Mouse (Mus musculus) spleen, adult 2 months (tissue): ENCODE data around the gene Cysrt1.

ENCODE experiments used
- CTCF ChIP-seq: fragments of 200-500 bp; IDR thresholded peaks from 2 replicates; pipeline ENCODE4 v1.5.1; 2011; ENCODE audit warnings: mild to moderate bottlenecking, inconsistent platforms; ENCODE audit not compliant: insufficient read depth, insufficient read length, insufficient replicate concordance; ENCODE audit errors: extremely low read depth
- POLR2A ChIP-seq: fragments of 200-500 bp; IDR thresholded peaks from 2 replicates; pipeline ENCODE4 v1.6.1; 2011; ENCODE audit warnings: low read depth, low read length, inconsistent platforms

GRCm38 (mm10) chr2:25246183-25247072 lies 4.2 kb upstream of the Cysrt1 start, which contains the start of gene AL732309.1:
- TF ChIP-seq CTCF (no peak), POLR2A (no peak)
